Mouse (Mus musculus): ENCODE measurements around the gene A030003K21Rik. TPM values are rescaled to one million over a fixed set of nuclear protein-coding genes. Genes with fewer than 3 reads are reported as not detected.
"Not testable (repeated sequence)": the region's sequence is repeated elsewhere in the genome, so short reads cannot be mapped to it uniquely, and the experiment has no call there.

Gene A030003K21Rik
- polyA plus RNA-seq (2015; fragmentation: Nextera tagmentation; extraction: Ambion mirVana) = not detected in 2 replicates

- H3K4me2 ChIP-seq; H3K27me3 ChIP-seq; H3K27ac ChIP-seq; H3K4me3 ChIP-seq; H3K9ac ChIP-seq; H3K4me1 ChIP-seq (replicated peaks); H3K36me3 ChIP-seq; ATAC-seq (ENCODE audit: low FRiP score); H3K9me3 ChIP-seq: not testable (repeated sequence)
- WGBS = no CpG with 5 or more reads among the region's 6 CpGs
Measured at GRCm38 (mm10) chr1:82943295-82943694, at the start of gene A030003K21Rik. Gene A030003K21Rik, minus strand, starts transcription at chr1:82943388.

GRCm38 (mm10) chr1:82992093-82992492 lies 48.9 kb upstream of the A030003K21Rik start:
- Histone ChIP-seq H3K4me2 (no peak overlapping the region), H3K27ac (no peak overlapping the region), H3K4me1 (replicated peaks) (no peaks in the 10 kb centered on the region), H3K36me3 (no peaks in the 10 kb centered on the region), H3K9me3 (no peaks in the 10 kb centered on the region), H3K27me3 (no peaks in the 10 kb centered on the region), H3K4me3 (no peak overlapping the region), H3K9ac (no peak overlapping the region)
- ATAC-seq (ENCODE audit: low FRiP score) = no peak
- WGBS = 93% methylated on average over 6 of the region's 6 CpGs

- 79% methylated on average over 3 of the region's 3 CpGs for WGBS
- no peak for ATAC-seq (ENCODE audit: low FRiP score)
- no peak overlapping the region for H3K9ac ChIP-seq
- H3K36me3 ChIP-seq = no peaks in the 10 kb centered on the region
- H3K4me1 ChIP-seq (replicated peaks) = no peaks in the 10 kb centered on the region
- H3K4me2 ChIP-seq = no peak overlapping the region
- H3K27me3 ChIP-seq = no peaks in the 10 kb centered on the region
- H3K27ac ChIP-seq = no peak overlapping the region
- no peak overlapping the region for H3K4me3 ChIP-seq
- no peaks in the 10 kb centered on the region for H3K9me3 ChIP-seq
Measured at GRCm38 (mm10) chr1:82991596-82991995, 48.4 kb upstream of the A030003K21Rik start.

GRCm38 (mm10) chr1:82991062-82991461 lies 47.9 kb upstream of the A030003K21Rik start:
- ATAC-seq (ENCODE audit: low FRiP score) = no peak
- H3K27ac ChIP-seq = no peak overlapping the region
- H3K4me1 ChIP-seq (replicated peaks) = no peaks in the 10 kb centered on the region
- WGBS = 75% methylated on average over 4 of the region's 4 CpGs
- H3K9me3 ChIP-seq = no peaks in the 10 kb centered on the region
- no peaks in the 10 kb centered on the region for H3K27me3 ChIP-seq
- no peaks in the 10 kb centered on the region for H3K36me3 ChIP-seq
- no peak overlapping the region for H3K9ac ChIP-seq
- no peak overlapping the region for H3K4me2 ChIP-seq
- no peak overlapping the region for H3K4me3 ChIP-seq

- H3K27ac ChIP-seq = no peak overlapping the region
- peak; percentile 69 for ATAC-seq (ENCODE audit: low FRiP score)
- H3K9ac ChIP-seq = no peak overlapping the region
- 39% methylated on average over 4 of the region's 4 CpGs for WGBS
- no peaks in the 10 kb centered on the region for H3K27me3 ChIP-seq
- H3K36me3 ChIP-seq = no peaks in the 10 kb centered on the region
- H3K4me3 ChIP-seq = no peak overlapping the region
- no peak overlapping the region for H3K4me2 ChIP-seq
- H3K4me1 ChIP-seq (replicated peaks) = no peaks in the 10 kb centered on the region
- peaks cover 7% of the 10 kb centered on the region for H3K9me3 ChIP-seq
Measured at GRCm38 (mm10) chr1:82987530-82988198, 44.5 kb upstream of the A030003K21Rik start.

- 93% methylated on average over 6 of the region's 6 CpGs for WGBS
- Histone ChIP-seq H3K36me3 (no peaks in the 10 kb centered on the region), H3K9me3 (peaks cover 7% of the 10 kb centered on the region), H3K27me3 (no peaks in the 10 kb centered on the region), H3K27ac (no peak overlapping the region), H3K4me2 (no peak overlapping the region), H3K4me1 (replicated peaks) (no peaks in the 10 kb centered on the region), H3K4me3 (no peak overlapping the region), H3K9ac (no peak overlapping the region)
- no peak for ATAC-seq (ENCODE audit: low FRiP score)
Measured at GRCm38 (mm10) chr1:82986738-82987137, 43.5 kb upstream of the A030003K21Rik start.

GRCm38 (mm10) chr1:82977840-82978239 lies 34.7 kb upstream of the A030003K21Rik start:
- H3K36me3 ChIP-seq = no peaks in the 10 kb centered on the region
- no peaks in the 10 kb centered on the region for H3K9me3 ChIP-seq
- H3K4me1 ChIP-seq (replicated peaks) = no peaks in the 10 kb centered on the region
- no peak overlapping the region for H3K4me2 ChIP-seq
- no peaks in the 10 kb centered on the region for H3K27me3 ChIP-seq
- no peak for ATAC-seq (ENCODE audit: low FRiP score)
- H3K4me3 ChIP-seq = no peak overlapping the region
- H3K9ac ChIP-seq = no peak overlapping the region
- H3K27ac ChIP-seq = no peak overlapping the region

- Histone ChIP-seq H3K36me3 (no peaks in the 10 kb centered on the region), H3K4me3 (no peak overlapping the region), H3K4me2 (no peak overlapping the region), H3K27me3 (no peaks in the 10 kb centered on the region), H3K9me3 (no peaks in the 10 kb centered on the region), H3K27ac (no peak overlapping the region), H3K4me1 (replicated peaks) (no peaks in the 10 kb centered on the region), H3K9ac (no peak overlapping the region)
- 92% methylated on average over 5 of the region's 5 CpGs for whole genome bisulfite sequencing
- ATAC-seq (ENCODE audit: low FRiP score) = no peak
Measured at GRCm38 (mm10) chr1:82975750-82976149, 32.6 kb upstream of the A030003K21Rik start.

GRCm38 (mm10) chr1:82974342-82974741 lies 31.2 kb upstream of the A030003K21Rik start:
- Histone ChIP-seq H3K4me1 (replicated peaks) (no peaks in the 10 kb centered on the region), H3K36me3 (no peaks in the 10 kb centered on the region), H3K27ac (no peak overlapping the region), H3K27me3 (no peaks in the 10 kb centered on the region), H3K4me2 (no peak overlapping the region), H3K9me3 (no peaks in the 10 kb centered on the region), H3K4me3 (no peak overlapping the region), H3K9ac (no peak overlapping the region)
- no peak for ATAC-seq (ENCODE audit: low FRiP score)
- WGBS = 93% methylated on average over 9 of the region's 9 CpGs

- Histone ChIP-seq H3K4me1 (replicated peaks) (no peaks in the 10 kb centered on the region), H3K4me3 (no peak overlapping the region), H3K36me3 (no peaks in the 10 kb centered on the region), H3K27ac (no peak overlapping the region), H3K27me3 (no peaks in the 10 kb centered on the region), H3K9me3 (no peaks in the 10 kb centered on the region), H3K4me2 (no peak overlapping the region), H3K9ac (no peak overlapping the region)
- 71% methylated on average over 6 of the region's 6 CpGs for WGBS
- ATAC-seq (ENCODE audit: low FRiP score) = no peak
Measured at GRCm38 (mm10) chr1:82973901-82974300, 30.7 kb upstream of the A030003K21Rik start.

GRCm38 (mm10) chr1:82973244-82973643 lies 30.1 kb upstream of the A030003K21Rik start:
- Histone ChIP-seq H3K9me3 (no peaks in the 10 kb centered on the region), H3K4me2 (no peak overlapping the region), H3K4me1 (replicated peaks) (no peaks in the 10 kb centered on the region), H3K27ac (no peak overlapping the region), H3K27me3 (no peaks in the 10 kb centered on the region), H3K36me3 (no peaks in the 10 kb centered on the region), H3K4me3 (no peak overlapping the region), H3K9ac (no peak overlapping the region)
- WGBS = 80% methylated on average over 1 of the region's 1 CpGs
- ATAC-seq (ENCODE audit: low FRiP score) = no peak

- 71% methylated on average over 4 of the region's 4 CpGs for WGBS
Measured at GRCm38 (mm10) chr1:82972046-82972445, 28.9 kb upstream of the A030003K21Rik start.

GRCm38 (mm10) chr1:82966413-82966812 lies 23.2 kb upstream of the A030003K21Rik start:
- Histone ChIP-seq H3K4me2 (no peak overlapping the region), H3K27me3 (no peaks in the 10 kb centered on the region), H3K4me1 (replicated peaks) (peaks cover 4% of the 10 kb centered on the region; the same call in 1 of the 2 replicates), H3K4me3 (no peak overlapping the region), H3K9me3 (no peaks in the 10 kb centered on the region), H3K36me3 (no peaks in the 10 kb centered on the region), H3K9ac (no peak overlapping the region), H3K27ac (no peak overlapping the region)
- 46% methylated on average over 3 of the region's 3 CpGs for WGBS
- ATAC-seq (ENCODE audit: low FRiP score) = peak; percentile 46; the same call in 1 of the 2 replicates

More at GRCm38 (mm10) chr1:82972046-82972445, 28.9 kb upstream of the A030003K21Rik start:
- Histone ChIP-seq H3K27me3 (no peaks in the 10 kb centered on the region), H3K4me3 (no peak overlapping the region), H3K9ac (no peak overlapping the region), H3K9me3 (no peaks in the 10 kb centered on the region), H3K4me2 (no peak overlapping the region), H3K4me1 (replicated peaks) (no peaks in the 10 kb centered on the region), H3K27ac (no peak overlapping the region), H3K36me3 (no peaks in the 10 kb centered on the region)
- ATAC-seq (ENCODE audit: low FRiP score) = no peak

Measured in hindbrain, embryonic 13.5 days (tissue).